Mouse (Mus musculus) ES-E14 (cell line): ENCODE data around the gene Camk1.

Source experiments
- CHD2 ChIP-seq: IDR thresholded peaks from 2 replicates; pipeline ENCODE4 v1.6.1; 2014; ENCODE audit warnings: mild to moderate bottlenecking, low read depth, low read length, inconsistent platforms
- MAFK ChIP-seq: IDR thresholded peaks from 2 replicates; pipeline ENCODE4 v1.6.1; 2014; ENCODE audit warnings: mild to moderate bottlenecking, low read depth, low read length, inconsistent platforms; ENCODE audit not compliant: insufficient read depth
- ZNF384 ChIP-seq: IDR thresholded peaks from 2 replicates; pipeline ENCODE4 v1.6.1; 2012; ENCODE audit warnings: low read depth, low read length, inconsistent platforms

GRCm38 (mm10) chr6:113380480-113380879 lies 36.7 kb upstream of the Camk1 start:
- no peak for TF ChIP-seq MAFK
- TF ChIP-seq CHD2: no peak
- TF ChIP-seq ZNF384: no peak
